Mouse (Mus musculus) midbrain, postnatal 0 days (tissue): Measurements from ENCODE around the gene Osbpl2. TPM values are rescaled to one million over a fixed set of nuclear protein-coding genes. Genes with fewer than 3 reads are reported as not detected.

Source experiments
- ATAC-seq: fragments of 200-750 bp; cut with Nextera tagmentation; 2 replicates; pipeline ENCODE4 v1.8.0; 2017; ENCODE audit warnings: moderate number of reproducible peaks, mild to moderate bottlenecking, moderate TSS enrichment, moderate library complexity; ENCODE audit not compliant: low FRiP score
- DNase-seq: peaks from one replicate; pipeline ENCODE4 v3.0.0-alpha.2; 2015; ENCODE audit warnings: low spot score
- H3K27ac ChIP-seq: fragments of 300-500 bp; sonication (generic); 2 replicates; pipeline ENCODE4 v1.5.1; 2014; ENCODE audit warnings: low read depth, mild to moderate bottlenecking, low read length, mixed read lengths
- H3K27me3 ChIP-seq: fragments of 300-500 bp; sonication (generic); 2 replicates; pipeline ENCODE4 v1.6.1; 2014; ENCODE audit warnings: low read length, control low read depth, mixed read lengths; ENCODE audit not compliant: insufficient read depth
- H3K36me3 ChIP-seq: fragments of 300-500 bp; sonication (generic); 2 replicates; pipeline ENCODE4 v1.6.1; 2014; ENCODE audit warnings: low read length, control low read depth, mixed read lengths; ENCODE audit not compliant: insufficient read depth
- H3K4me1 ChIP-seq: fragments of 300-500 bp; sonication (generic); 2 replicates; pipeline ENCODE4 v1.6.1; 2014; ENCODE audit warnings: mild to moderate bottlenecking, control low read depth, antibody characterized with exemption, low read length, mixed read lengths; ENCODE audit not compliant: insufficient read depth
- H3K4me2 ChIP-seq: fragments of 300-500 bp; sonication (generic); 2 replicates; pipeline ENCODE4 v1.6.1; 2014; ENCODE audit warnings: low read depth, mild to moderate bottlenecking, low read length, mixed read lengths; ENCODE audit not compliant: poor library complexity, severe bottlenecking
- H3K4me3 ChIP-seq: fragments of 300-500 bp; sonication (generic); 2 replicates; pipeline ENCODE4 v1.5.1; 2014; ENCODE audit warnings: low read depth, mild to moderate bottlenecking, low read length, moderate library complexity
- H3K9ac ChIP-seq: fragments of 300-500 bp; sonication (generic); replicated peaks from 2 replicates; pipeline ENCODE4 v1.6.1; 2014; ENCODE audit warnings: mild to moderate bottlenecking, low read length, moderate library complexity, mixed read lengths; ENCODE audit not compliant: poor library complexity, severe bottlenecking
- H3K9me3 ChIP-seq: fragments of 300-500 bp; sonication (generic); 2 replicates; pipeline ENCODE4 v1.6.1; 2016; ENCODE audit warnings: low read length, control low read depth
- CTCF ChIP-seq: IDR thresholded peaks from 2 replicates; pipeline ENCODE4 v1.5.1; 2016; ENCODE audit warnings: antibody characterized with exemption, mild to moderate bottlenecking
- WGBS: fragments of 180-500 bp; shearing (Covaris S2); extraction: QIAGEN DNeasy Blood & Tissue Kit; methylation state at CpG from one replicate; pipeline ENCODE4 v1.1.7; 2014; 5-methylcytosine and 5-hydroxymethylcytosine counted together
- polyA plus RNA-seq: library from polyadenylated mRNA; unstranded; fragments of >200 nt; fragmentation: Nextera tagmentation; extraction: Ambion mirVana; gene quantifications from 2 replicates; pipeline ENCODE4 v1.2.1, GENCODE M21; 2015
- total RNA-seq: library from RNA; depleted of rRNA; stranded (reverse); fragments of >200 nt; gene quantifications from 2 replicates; pipeline ENCODE4 v1.2.3, GENCODE M21; 2014

The Osbpl2 gene
- total and polyA plus RNA-seq, 2 experiments from 2014 or later: 52.6 to 64.9 TPM

- Histone ChIP-seq H3K27me3 (no peaks in the 10 kb centered on the region), H3K9ac (no peak overlapping the region), H3K27ac (no peak overlapping the region), H3K4me3 (no peak overlapping the region), H3K4me1 (no peaks in the 10 kb centered on the region), H3K9me3 (no peaks in the 10 kb centered on the region), H3K4me2 (no peak overlapping the region), H3K36me3 (no peaks in the 10 kb centered on the region)
- no peak for DNase-seq
- WGBS: 72% methylated on average over 10 of the region's 10 CpGs
- ATAC-seq: no peak
- TF ChIP-seq CTCF: no peak
Measured at GRCm38 (mm10) chr2:180197323-180198037, 78.4 kb downstream of the Osbpl2 start.

GRCm38 (mm10) chr2:180198782-180199181 lies 79.7 kb downstream of the Osbpl2 start:
- Histone ChIP-seq H3K36me3 (no peaks in the 10 kb centered on the region), H3K4me2 (no peak overlapping the region), H3K4me1 (no peaks in the 10 kb centered on the region), H3K9ac (no peak overlapping the region), H3K4me3 (no peak overlapping the region), H3K27ac (no peak overlapping the region), H3K9me3 (no peaks in the 10 kb centered on the region), H3K27me3 (no peaks in the 10 kb centered on the region)
- no peak for TF ChIP-seq CTCF
- DNase-seq (no peak), ATAC-seq (no peak)
- 90% methylated on average over 10 of the region's 10 CpGs for WGBS

DNA sequence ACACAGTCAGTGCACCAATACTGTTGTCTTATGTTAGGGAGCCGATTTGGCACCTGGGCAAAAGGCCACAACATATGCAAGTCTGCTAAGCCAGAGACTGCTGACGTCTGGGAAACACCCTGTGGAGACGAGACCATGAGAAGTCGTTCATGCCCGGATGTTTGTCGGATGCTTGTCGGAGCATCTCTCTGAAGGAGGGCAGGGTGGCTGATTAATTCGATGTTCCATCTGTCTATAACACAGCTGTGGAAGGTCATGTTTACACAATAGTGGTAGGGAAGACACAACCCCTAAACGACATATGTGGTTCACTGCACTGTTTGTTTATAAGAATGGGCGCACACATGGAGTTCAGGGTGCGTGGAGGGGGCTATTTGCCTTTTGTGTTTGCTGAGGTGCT lies 81.6 kb downstream of the Osbpl2 start:
- Histone ChIP-seq H3K4me2 (no peak overlapping the region), H3K4me3 (no peak overlapping the region), H3K27me3 (no peaks in the 10 kb centered on the region), H3K4me1 (no peaks in the 10 kb centered on the region), H3K27ac (no peak overlapping the region), H3K9ac (no peak overlapping the region), H3K9me3 (no peaks in the 10 kb centered on the region), H3K36me3 (no peaks in the 10 kb centered on the region)
- no peak for TF ChIP-seq CTCF
- ATAC-seq (no peak), DNase-seq (no peak)
- 51% methylated on average over 11 of the region's 11 CpGs for WGBS

- DNase-seq (no peak), ATAC-seq (no peak)
- no peaks in the 10 kb centered on the region for H3K27me3 ChIP-seq
- 0 out of 2 replicates have a peak, but pooled peaks cover 2% of the 10 kb centered on the region for H3K4me1 ChIP-seq
- WGBS: 76% methylated on average over 9 of the region's 9 CpGs
- no peak overlapping the region for H3K4me2 ChIP-seq
- H3K4me3 ChIP-seq: no peak overlapping the region
- no peak for TF ChIP-seq CTCF
- no peaks in the 10 kb centered on the region for H3K36me3 ChIP-seq
- no peak overlapping the region for H3K27ac ChIP-seq
- H3K9me3 ChIP-seq: no peaks in the 10 kb centered on the region
- H3K9ac ChIP-seq: no peak overlapping the region
Measured at GRCm38 (mm10) chr2:180201303-180201702, 82.2 kb downstream of the Osbpl2 start.

DNA sequence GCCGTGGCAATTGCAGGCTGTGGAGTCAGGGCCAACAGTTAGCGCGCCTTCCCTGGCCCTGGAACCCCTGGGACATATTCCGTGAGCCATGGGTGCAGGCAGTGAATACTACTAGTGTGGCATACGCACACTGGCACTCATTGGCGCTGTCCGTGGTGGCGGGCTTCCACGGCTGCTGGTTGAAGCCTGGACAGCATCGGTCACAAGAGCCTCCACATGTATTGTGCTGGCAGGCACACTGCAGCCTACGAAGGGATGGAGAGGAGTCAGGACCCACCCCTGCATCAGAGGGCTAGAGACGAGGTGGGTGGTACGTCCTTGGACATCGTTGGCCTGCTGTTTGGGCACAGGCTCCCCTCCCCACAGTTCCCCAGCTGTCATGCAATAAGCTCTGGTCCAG lies 83.2 kb downstream of the Osbpl2 start:
- no peak overlapping the region for H3K27ac ChIP-seq
- H3K27me3 ChIP-seq: no peaks in the 10 kb centered on the region
- DNase-seq: peak; percentile 44
- no peak for TF ChIP-seq CTCF
- no peaks in the 10 kb centered on the region for H3K9me3 ChIP-seq
- H3K36me3 ChIP-seq: no peaks in the 10 kb centered on the region
- ATAC-seq: no peak
- no peak overlapping the region for H3K4me2 ChIP-seq
- 90% methylated on average over 14 of the region's 14 CpGs for WGBS
- H3K4me1 ChIP-seq: 0 out of 2 replicates have a peak, but pooled peaks cover 2% of the 10 kb centered on the region
- no peak overlapping the region for H3K4me3 ChIP-seq
- no peak overlapping the region for H3K9ac ChIP-seq

DNA sequence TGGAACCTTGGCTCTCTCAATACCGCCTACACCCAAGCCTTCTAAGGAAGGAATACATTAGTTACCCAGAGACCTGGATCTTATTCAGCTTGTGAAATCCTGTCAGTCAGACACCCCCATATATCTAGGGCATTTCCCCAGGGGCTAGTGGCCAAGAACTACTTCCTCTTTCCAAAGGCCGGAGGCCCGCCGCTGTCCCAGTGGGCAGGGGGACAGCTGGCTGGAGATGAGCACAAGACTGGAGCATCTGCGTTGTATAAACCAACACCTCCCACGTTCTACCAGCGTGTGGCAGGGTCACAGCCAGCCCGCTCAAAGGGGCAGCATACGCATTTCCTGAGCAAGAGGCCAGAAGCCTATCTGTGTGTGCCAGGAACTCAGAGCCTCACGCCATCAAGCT lies 83.7 kb downstream of the Osbpl2 start:
- H3K4me1 ChIP-seq: 0 out of 2 replicates have a peak, but pooled peaks cover 2% of the 10 kb centered on the region
- TF ChIP-seq CTCF: no peak
- peak; percentile 63 for DNase-seq
- no peak overlapping the region for H3K4me3 ChIP-seq
- H3K9me3 ChIP-seq: no peaks in the 10 kb centered on the region
- ATAC-seq: no peak
- H3K36me3 ChIP-seq: no peaks in the 10 kb centered on the region
- no peak overlapping the region for H3K4me2 ChIP-seq
- H3K27me3 ChIP-seq: no peaks in the 10 kb centered on the region
- WGBS: 76% methylated on average over 10 of the region's 10 CpGs
- H3K9ac ChIP-seq: no peak overlapping the region
- H3K27ac ChIP-seq: no peak overlapping the region
